Mouse (Mus musculus) thymus, adult 2 months (tissue): ENCODE measurements around the gene Polg.

ENCODE experiments used
- CTCF ChIP-seq: fragments of 200-500 bp; IDR thresholded peaks from 2 replicates; pipeline ENCODE4 v1.5.1; 2012; ENCODE audit warnings: mild to moderate bottlenecking, control low read depth, low read length, moderate library complexity, borderline replicate concordance; ENCODE audit not compliant: control insufficient read depth, poor library complexity, insufficient read depth; ENCODE audit errors: extremely low read depth
- POLR2A ChIP-seq: fragments of 200-500 bp; IDR thresholded peaks from 2 replicates; pipeline ENCODE4 v1.6.1; 2012; ENCODE audit warnings: mild to moderate bottlenecking, low read length, control low read depth, moderate library complexity; ENCODE audit not compliant: control insufficient read depth, poor library complexity, insufficient read depth; ENCODE audit errors: extremely low read depth

DNA sequence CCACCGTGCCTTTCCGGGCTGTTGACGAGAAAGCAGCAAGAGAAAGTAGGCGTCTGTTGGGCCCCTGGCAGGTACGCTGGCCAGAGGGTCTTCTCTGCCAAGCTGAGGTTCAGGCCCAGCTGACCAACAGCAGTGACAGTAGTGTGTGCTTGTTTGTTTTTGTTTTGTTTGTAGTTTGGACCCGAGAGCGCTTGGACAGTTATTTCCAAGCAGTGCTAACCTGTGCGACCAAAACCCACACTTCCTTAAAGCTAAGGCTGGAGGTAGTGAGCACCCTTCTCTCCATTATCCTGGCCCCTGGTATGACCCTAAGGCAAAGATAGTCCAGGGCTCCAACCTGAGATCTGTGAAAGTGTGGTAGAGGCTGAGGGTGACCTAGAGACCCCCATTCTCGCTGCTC is 49.7 kb upstream of the Polg start:
- TF ChIP-seq CTCF = no peak
- TF ChIP-seq POLR2A = no peak
